Mouse (Mus musculus) E14TG2a.4 (cell line): ENCODE measurements around the gene Fam133b.

Experiments
- CTCF ChIP-seq: conservative IDR thresholded peaks from 2 replicates; pipeline ENCODE4 v1.5.1; 2014; ENCODE audit warnings: low read length
- POU5F1 ChIP-seq: IDR thresholded peaks from 2 replicates; pipeline ENCODE4 v1.6.1; 2014; ENCODE audit warnings: low read length, borderline replicate concordance

- TF ChIP-seq CTCF (no peak), POU5F1 (no peak)
Measured at GRCm38 (mm10) chr5:3521741-3522140, 21.9 kb upstream of the Fam133b start.
